Mouse (Mus musculus) brain, embryonic 14.5 days (tissue): ENCODE measurements around the gene Tmem126a. TPM values are rescaled to one million over a fixed set of nuclear protein-coding genes. Genes with fewer than 3 reads are reported as not detected.
A peak's percentile ranks its signal among the peaks of the same experiment; 100 is the strongest.

Source experiments
- DNase-seq: peaks from one replicate; pipeline ENCODE4 v3.0.0-alpha.2; 2011; ENCODE audit warnings: low read depth
- CTCF ChIP-seq: fragments of 200-500 bp; IDR thresholded peaks from 2 replicates; pipeline ENCODE4 v1.5.1; 2012; ENCODE audit warnings: inconsistent platforms, mild to moderate bottlenecking, moderate library complexity, borderline replicate concordance; ENCODE audit not compliant: insufficient read depth, insufficient read length; ENCODE audit errors: extremely low read depth
- POLR2A ChIP-seq: fragments of 200-500 bp; IDR thresholded peaks from 2 replicates; pipeline ENCODE4 v1.6.1; 2012; ENCODE audit warnings: mild to moderate bottlenecking, inconsistent platforms, borderline replicate concordance; ENCODE audit not compliant: poor library complexity, insufficient read depth, insufficient read length, severe bottlenecking; ENCODE audit errors: extremely low read depth
- polyA plus RNA-seq: library from polyadenylated mRNA; depleted of rRNA; stranded (reverse); fragments of >200 nt; gene quantifications from 2 replicates; pipeline ENCODE4 v1.2.3, GENCODE M21; 2012; rRNA removed

The Tmem126a gene
- polyA plus RNA-seq, 1 experiment: 48.6 TPM

DNA sequence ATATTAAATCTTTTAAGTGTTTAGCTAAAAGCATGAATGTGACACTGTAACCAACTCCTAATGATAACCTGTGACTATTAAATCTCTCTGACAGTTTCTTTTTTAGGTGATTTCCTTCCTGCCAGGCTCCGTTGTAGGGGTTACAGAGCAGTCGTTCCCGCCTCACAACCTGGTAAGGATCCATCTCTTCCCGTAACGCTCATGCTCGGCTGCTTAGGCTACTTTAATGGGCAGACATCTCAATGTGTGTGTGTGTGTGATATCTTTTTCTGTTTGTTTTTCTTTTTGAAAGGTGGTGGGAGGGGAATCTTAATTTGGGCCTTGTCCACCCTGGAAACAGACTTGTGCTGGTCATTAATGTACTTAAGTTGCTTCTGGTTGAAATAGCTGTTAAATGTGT, 12.8 kb downstream of the Tmem126a start:
- DNase-seq: peak; percentile 42
- no peak for TF ChIP-seq POLR2A
- no peak for TF ChIP-seq CTCF

DNA sequence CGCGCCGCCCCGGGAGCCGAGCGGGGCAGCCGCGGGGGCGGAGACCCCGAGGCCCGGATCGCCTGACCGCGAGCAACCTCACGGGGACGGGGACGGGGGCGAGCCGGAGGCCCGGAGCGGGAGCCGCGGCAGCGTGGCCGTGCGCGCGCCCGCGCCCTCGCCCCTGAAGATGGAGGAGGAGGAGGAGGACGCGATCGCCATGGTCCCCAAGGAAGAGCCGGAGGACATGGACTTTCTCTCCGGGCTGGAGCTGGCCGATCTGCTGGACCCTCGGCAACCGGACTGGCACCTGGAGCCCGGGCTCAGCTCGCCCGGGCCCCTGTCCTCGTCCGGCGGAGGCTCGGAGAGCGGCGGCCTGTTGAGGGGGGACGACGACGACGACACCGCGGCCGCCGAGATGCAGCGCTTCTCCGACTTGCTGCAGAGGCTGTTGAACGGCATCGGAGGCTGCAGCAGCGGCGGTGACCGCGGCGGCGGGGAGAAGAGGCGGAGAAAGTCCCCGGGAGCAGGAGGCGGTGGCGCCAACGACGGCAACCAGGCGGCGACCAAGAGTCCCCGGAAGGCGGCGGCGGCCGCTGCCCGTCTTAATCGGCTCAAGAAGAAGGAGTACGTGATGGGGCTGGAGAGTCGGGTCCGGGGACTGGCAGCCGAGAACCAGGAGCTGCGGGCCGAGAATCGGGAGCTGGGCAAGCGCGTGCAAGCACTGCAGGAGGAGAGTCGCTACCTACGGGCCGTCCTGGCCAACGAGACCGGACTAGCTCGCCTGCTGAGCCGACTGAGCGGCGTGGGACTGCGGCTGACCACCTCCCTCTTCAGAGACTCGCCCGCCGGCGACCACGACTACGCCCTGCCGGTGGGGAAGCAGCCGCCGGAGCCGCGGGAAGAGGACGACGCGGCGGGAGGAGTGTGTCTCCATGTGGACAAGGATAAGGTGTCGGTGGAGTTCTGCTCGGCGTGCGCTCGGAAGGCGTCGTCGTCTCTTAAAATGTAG, 13.6 kb downstream of the Tmem126a start:
- peak; percentile 81 for DNase-seq

DNA sequence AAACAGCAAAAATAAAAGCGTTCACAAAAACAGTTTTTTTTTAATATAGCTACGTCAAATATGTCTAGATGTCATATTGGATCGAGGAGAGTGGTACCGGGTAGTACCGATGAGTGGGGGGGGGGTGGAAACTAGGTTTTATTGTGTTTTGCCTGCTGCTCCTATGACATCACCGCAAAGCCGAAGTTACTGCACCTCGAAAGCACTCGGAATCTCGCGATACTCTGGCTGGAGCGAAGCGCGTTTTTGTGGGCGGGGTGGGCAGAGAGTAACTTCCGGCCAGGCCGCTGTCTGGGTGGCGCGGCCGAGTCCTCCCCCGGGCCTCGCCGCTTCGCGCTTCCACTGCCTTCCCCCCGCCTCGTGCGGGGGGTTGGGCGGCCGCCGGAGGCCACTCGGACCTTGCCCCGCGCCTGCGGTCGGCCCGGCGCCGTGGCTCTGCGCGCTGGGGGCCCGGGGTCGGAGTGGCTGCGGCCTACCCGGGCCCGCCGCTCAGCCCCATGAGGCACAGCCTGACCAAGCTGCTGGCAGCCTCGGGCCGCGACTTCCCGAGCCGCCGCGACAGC, 14.4 kb downstream of the Tmem126a start, which contains the start of gene Crebzf:
Crebzf (plus strand) TSS at position 212 of the 563 bp plus-strand sequence.
- TF ChIP-seq POLR2A: peak; percentile 97
- no peak for TF ChIP-seq CTCF

More for the DNA sequence above, 13.6 kb downstream of the Tmem126a start:
- TF ChIP-seq POLR2A (0 out of 2 replicates have a peak, but pooled peaks have one; percentile 19), CTCF (peak; percentile 14; the same call in 1 of the 2 replicates)

DNA sequence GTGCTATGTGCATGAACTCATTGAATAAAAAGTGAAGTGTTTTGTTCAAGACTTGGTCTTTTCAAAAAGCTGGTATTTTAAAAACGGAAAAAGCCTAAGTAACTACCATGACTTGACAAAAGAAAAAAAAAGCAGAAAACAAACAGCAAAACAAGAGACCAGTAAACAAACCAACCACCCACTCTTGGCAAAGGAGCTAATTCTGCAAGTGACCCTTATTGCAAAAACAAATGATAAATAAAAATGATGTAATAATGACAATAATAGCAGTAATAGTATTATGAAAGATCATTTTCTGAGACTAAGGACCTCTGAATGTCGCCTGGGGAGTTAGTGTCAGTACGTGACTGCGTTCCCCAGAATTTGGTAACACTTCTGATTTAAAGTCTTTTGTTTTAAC, 15.0 kb downstream of the Tmem126a start:
- TF ChIP-seq CTCF (no peak), POLR2A (no peak)
- DNase-seq: no peak

More for the DNA sequence above, 14.4 kb downstream of the Tmem126a start, which contains the start of gene Crebzf:
- DNase-seq: peak; percentile 99

DNA sequence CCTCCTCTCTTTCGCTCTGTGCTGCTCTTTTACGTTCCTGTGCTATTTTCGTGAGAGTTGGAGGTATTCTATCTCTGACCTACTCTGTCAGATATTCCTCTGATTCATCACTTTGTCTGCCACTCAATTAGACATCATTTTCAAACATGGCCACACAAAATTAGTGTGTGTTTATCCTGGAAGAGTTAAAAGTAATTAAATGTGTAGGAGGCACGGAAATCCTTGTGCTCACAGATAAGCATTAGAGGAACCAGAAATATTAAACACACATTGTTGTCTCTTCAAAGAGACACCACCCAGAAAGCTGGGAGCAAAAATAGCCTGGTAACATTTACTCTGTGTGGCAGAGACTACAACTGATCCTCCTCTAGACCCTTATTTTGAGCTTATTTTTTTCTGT, 17.0 kb downstream of the Tmem126a start:
- TF ChIP-seq CTCF: no peak
- DNase-seq: no peak

DNA sequence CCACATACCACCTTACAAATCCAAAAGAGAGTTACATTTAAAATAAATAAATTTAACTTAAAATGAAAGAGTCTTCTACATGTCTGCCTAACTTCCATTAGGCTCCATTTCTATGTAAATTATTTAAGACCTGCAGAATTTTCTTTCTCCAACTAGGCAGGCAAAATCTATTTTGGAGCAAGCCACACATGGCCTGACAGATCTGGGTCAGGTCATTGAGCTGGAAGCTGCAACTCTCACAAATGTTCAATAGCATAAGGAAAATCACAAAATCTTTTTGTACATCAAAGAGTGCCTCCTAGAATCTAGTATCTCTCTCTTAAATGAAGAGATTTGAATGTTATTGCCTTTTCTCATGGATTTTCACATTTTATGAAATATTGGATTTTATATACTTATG, 24.8 kb downstream of the Tmem126a start:
- DNase-seq: no peak
- TF ChIP-seq POLR2A (no peak), CTCF (no peak)

DNA sequence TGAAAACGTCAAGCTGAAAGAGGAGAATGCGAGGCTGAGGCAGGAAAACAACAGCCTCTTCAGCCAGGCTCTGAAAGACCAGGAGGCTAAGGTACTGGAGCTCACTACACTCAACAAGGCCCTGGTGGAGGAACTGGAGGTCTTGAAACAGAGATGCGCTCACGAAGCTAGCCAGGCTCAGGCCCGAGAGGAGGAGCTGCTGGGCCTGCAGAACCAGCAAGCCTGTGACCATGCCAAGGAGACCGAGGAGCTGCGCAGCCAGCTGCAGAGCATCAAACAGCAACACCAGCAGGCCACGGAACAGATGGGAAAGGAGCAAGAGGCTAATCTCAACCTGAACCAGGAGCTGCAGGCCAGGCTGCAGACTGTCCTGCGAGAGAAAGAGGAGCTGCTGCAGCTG, 30.0 kb downstream of the Tmem126a start:
- DNase-seq: no peak
- TF ChIP-seq POLR2A: no peak
- TF ChIP-seq CTCF: no peak

DNA sequence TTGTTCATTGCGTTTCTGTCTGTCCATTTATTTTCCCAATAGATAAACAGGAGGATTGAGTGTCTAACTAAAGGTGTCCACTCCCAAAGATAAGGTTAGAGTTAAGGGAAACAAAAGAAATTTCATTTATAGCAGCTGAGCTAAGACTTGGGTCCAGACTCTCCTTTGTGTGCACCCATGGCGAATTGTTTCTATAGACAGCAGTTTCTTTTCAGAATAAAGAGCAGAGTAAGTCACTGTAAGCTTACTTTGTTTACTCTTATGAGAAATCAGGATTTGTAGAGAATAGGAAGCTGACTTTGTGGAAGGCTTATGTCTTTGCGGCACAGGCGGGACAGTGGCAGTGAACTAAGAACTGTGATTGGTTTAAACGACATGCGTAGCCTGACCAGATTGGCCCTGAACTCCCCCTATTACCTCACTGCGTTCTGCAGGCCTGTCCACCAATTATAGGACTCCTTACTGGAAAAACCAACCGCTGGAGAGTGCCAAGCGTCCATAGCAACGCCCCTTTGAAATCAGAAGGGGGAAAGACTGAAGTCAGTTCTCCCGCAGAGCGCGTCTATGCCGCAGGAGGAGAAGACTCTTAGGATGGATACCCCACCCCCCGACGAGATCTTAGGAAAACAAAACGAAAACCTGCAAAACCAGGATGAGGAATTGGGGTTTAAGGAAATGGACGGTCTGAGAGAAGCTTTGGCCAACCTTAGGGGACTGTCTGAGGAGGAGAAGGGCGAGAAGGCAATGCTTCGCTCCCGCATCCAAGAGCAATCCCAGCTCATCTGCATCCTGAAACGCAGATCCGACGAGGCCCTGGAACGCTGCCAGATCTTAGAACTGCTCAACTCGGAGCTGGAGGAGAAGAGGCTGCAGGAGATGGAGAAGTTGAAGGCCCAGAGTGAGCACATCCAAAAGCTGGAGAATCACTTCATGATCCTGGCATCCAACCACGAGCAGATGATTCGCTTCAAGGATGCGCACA, 30.7 kb downstream of the Tmem126a start, which contains the start of gene Ccdc89:
Ccdc89 (plus strand) TSS at position 558 of the 982 bp plus-strand sequence.
- TF ChIP-seq CTCF (no peak), POLR2A (no peak)
- peak; percentile 98 for DNase-seq

DNA sequence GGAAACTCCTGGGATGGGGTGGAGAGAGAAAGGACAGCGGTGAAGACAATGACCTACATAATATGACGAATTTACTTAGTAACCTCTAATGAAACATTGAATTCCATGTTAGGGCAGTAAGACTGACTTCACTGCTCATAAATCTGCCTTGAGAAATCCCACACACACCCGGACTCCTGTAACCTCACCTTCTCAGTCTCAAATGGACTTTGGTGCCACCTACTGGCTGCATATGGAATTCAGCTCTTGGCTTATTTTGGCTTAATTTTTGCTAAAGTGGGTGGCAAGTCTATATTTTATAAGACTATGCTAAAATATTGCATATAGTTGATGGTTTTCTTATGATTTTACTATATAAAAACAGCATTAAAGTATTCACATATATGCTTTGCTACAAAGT, 47.1 kb downstream of the Tmem126a start:
- DNase-seq: peak; percentile 71
- TF ChIP-seq CTCF: peak; percentile 73; the same call in 1 of the 2 replicates
- no peak for TF ChIP-seq POLR2A

Other genes starting within 250 kb of the Tmem126a start
- gene Ccdc83, start 191.5 kb downstream of the Tmem126a start, polyA plus RNA-seq: not detected in 2 replicates
- 4.0 and 5.9 TPM in 2 replicates for gene Sytl2, start 155.0 kb downstream of the Tmem126a start, polyA plus RNA-seq
- gene Ccdc89, start 30.7 kb downstream of the Tmem126a start, polyA plus RNA-seq: 1.1 and 1.5 TPM in 2 replicates
- 123 and 174 TPM in 2 replicates for gene Crebzf, start 14.5 kb downstream of the Tmem126a start, polyA plus RNA-seq
- gene Tmem126b, start 18.8 kb upstream of the Tmem126a start, polyA plus RNA-seq: 16.8 and 21.0 TPM in 2 replicates
- 28.0 and 38.6 TPM in 2 replicates for gene Dlg2, start 19.4 kb upstream of the Tmem126a start, polyA plus RNA-seq